In genomic region chr2:94128496-94128895, GRCm38 (mm10) we compare ENCODE assay signal across 16 mouse cellular contexts. TPM values are rescaled to one million over a fixed set of nuclear protein-coding genes. Genes with fewer than 3 reads are reported as not detected.
DNase-seq lines count a peak whose midpoint lies in the region; ATAC-seq lines count a peak whose summit lies in the region.
"Had no signal": no experiment of that assay in that cellular context is flagged by ENCODE, and none has a peak within 500 bp of the region (broad histone marks: within the 10 kb centered on the region; RNA-seq: fewer than 3 reads in every experiment).

No protein-coding gene starts in this region.

- H3K4me3 ChIP-seq in hindbrain, embryonic 13.5 days, result no peak overlapping the region
- H3K4me3 ChIP-seq in hindbrain, embryonic 11.5 days (ENCODE audit: low read depth, low read length), result no peak overlapping the region
- no peak overlapping the region for H3K4me3 ChIP-seq in forebrain, embryonic 16.5 days (replicated peaks; ENCODE audit: low read length)
- H3K4me3 ChIP-seq in heart, embryonic 14.5 days (ENCODE audit: control insufficient read depth in 1 of 2, insufficient read depth in 1 of 2, low read depth in 1 of 2, low read length in 2 of 2), result no peak overlapping the region
- H3K4me3 ChIP-seq in midbrain, embryonic 15.5 days, result no peak overlapping the region

- H3K36me3 ChIP-seq in hindbrain, embryonic 13.5 days, result no peaks in the 10 kb centered on the region
- H3K36me3 ChIP-seq in hindbrain, embryonic 11.5 days (ENCODE audit: control insufficient read depth, insufficient read depth, low read length), result no peaks in the 10 kb centered on the region
- no peaks in the 10 kb centered on the region for H3K36me3 ChIP-seq in forebrain, embryonic 16.5 days (ENCODE audit: control insufficient read depth, insufficient read depth)
- H3K36me3 ChIP-seq in heart, embryonic 14.5 days (ENCODE audit: control insufficient read depth, insufficient read depth, low read length), result no peaks in the 10 kb centered on the region
- H3K36me3 ChIP-seq in midbrain, embryonic 15.5 days (replicated peaks), result no peaks in the 10 kb centered on the region

- no peaks in the 10 kb centered on the region for H3K9me3 ChIP-seq in hindbrain, embryonic 13.5 days
- H3K9me3 ChIP-seq in hindbrain, embryonic 11.5 days (ENCODE audit: control insufficient read depth, low read length), result no peaks in the 10 kb centered on the region
- H3K9me3 ChIP-seq in forebrain, embryonic 16.5 days (ENCODE audit: control insufficient read depth, low read length), result no peaks in the 10 kb centered on the region
- H3K9me3 ChIP-seq in heart, embryonic 14.5 days (ENCODE audit: control insufficient read depth, low read length), result no peaks in the 10 kb centered on the region
- no peaks in the 10 kb centered on the region for H3K9me3 ChIP-seq in midbrain, embryonic 15.5 days

- no peaks in the 10 kb centered on the region for H3K27me3 ChIP-seq in hindbrain, embryonic 13.5 days
- no peaks in the 10 kb centered on the region for H3K27me3 ChIP-seq in hindbrain, embryonic 11.5 days (ENCODE audit: control insufficient read depth, insufficient read depth, low read length)
- H3K27me3 ChIP-seq in forebrain, embryonic 16.5 days (replicated peaks; ENCODE audit: control insufficient read depth, insufficient read depth, low read length), result no peaks in the 10 kb centered on the region
- H3K27me3 ChIP-seq in heart, embryonic 14.5 days (ENCODE audit: control insufficient read depth, insufficient read depth, low read length), result no peaks in the 10 kb centered on the region
- H3K27me3 ChIP-seq in midbrain, embryonic 15.5 days (replicated peaks), result no peaks in the 10 kb centered on the region

- peaks cover 12% of the 10 kb centered on the region for H3K4me1 ChIP-seq in hindbrain, embryonic 13.5 days (replicated peaks)
- H3K4me1 ChIP-seq in hindbrain, embryonic 11.5 days (replicated peaks; ENCODE audit: control insufficient read depth, insufficient read depth, low read length), result 0 out of 2 replicates have a peak, but pooled peaks cover 2% of the 10 kb centered on the region
- H3K4me1 ChIP-seq in forebrain, embryonic 16.5 days (replicated peaks; ENCODE audit: control insufficient read depth, insufficient read depth, low read length), result peaks cover 7% of the 10 kb centered on the region
- H3K4me1 ChIP-seq in heart, embryonic 14.5 days (ENCODE audit: control insufficient read depth in 2 of 2, insufficient read depth in 2 of 2, low read length in 2 of 2), result peaks cover 7 to 32% of the 10 kb centered on the region in 2 experiments; a peak in 3 of 4 replicates
- H3K4me1 ChIP-seq in midbrain, embryonic 15.5 days, result peaks cover 8% of the 10 kb centered on the region

- no peak for DNase-seq in hindbrain, embryonic 11.5 days (ENCODE audit: low spot score)
- DNase-seq in embryo, embryonic 10.5 days (ENCODE audit: low spot score), result no peak
- DNase-seq in thymus, postnatal 25 days, result no peak
- DNase-seq: cerebellum, adult 18-20 months; embryo, embryonic 11 days; kidney, adult 2 months; liver; lung, adult 2 months; right cerebral cortex, postnatal 4 days; thymus, postnatal 4 days had no signal

- 74% methylated on average over 3 of the region's 3 CpGs for WGBS in hindbrain, embryonic 13.5 days
- 87% methylated on average over 3 of the region's 3 CpGs for WGBS in hindbrain, embryonic 11.5 days
- 79% methylated on average over 3 of the region's 3 CpGs for WGBS in forebrain, embryonic 16.5 days
- WGBS in heart, embryonic 14.5 days, result 41% methylated on average over 3 of the region's 3 CpGs
- 74% methylated on average over 3 of the region's 3 CpGs for WGBS in midbrain, embryonic 15.5 days

- H3K9ac ChIP-seq in hindbrain, embryonic 13.5 days, result 0 out of 2 replicates have a peak overlapping the region, but pooled peaks have one; percentile 20
- H3K9ac ChIP-seq in hindbrain, embryonic 11.5 days (ENCODE audit: low read depth, low read length), result no peak overlapping the region
- H3K9ac ChIP-seq in forebrain, embryonic 16.5 days (replicated peaks; ENCODE audit: low read depth, low read length), result no peak overlapping the region
- no peak overlapping the region for H3K9ac ChIP-seq in heart, embryonic 14.5 days (ENCODE audit: low read length)
- H3K9ac ChIP-seq in midbrain, embryonic 15.5 days, result no peak overlapping the region

- peak overlapping the region; percentile 83 for H3K27ac ChIP-seq in hindbrain, embryonic 13.5 days
- no peak overlapping the region for H3K27ac ChIP-seq in hindbrain, embryonic 11.5 days (ENCODE audit: low read depth, low read length)
- H3K27ac ChIP-seq in forebrain, embryonic 16.5 days (ENCODE audit: low read length), result peak overlapping the region; percentile 39
- H3K27ac ChIP-seq in heart, embryonic 14.5 days (replicated peaks in 1 of 2; ENCODE audit: control insufficient read depth in 1 of 2, insufficient read depth in 1 of 2, low read depth in 2 of 2, low read length in 2 of 2), result peak overlapping the region; percentile 86 to 87
- H3K27ac ChIP-seq in midbrain, embryonic 15.5 days, result peak overlapping the region; percentile 70
- H3K27ac ChIP-seq: macrophage had no signal

- H3K4me2 ChIP-seq in hindbrain, embryonic 13.5 days, result no peak overlapping the region
- H3K4me2 ChIP-seq in hindbrain, embryonic 11.5 days (replicated peaks; ENCODE audit: low read depth, low read length), result no peak overlapping the region
- H3K4me2 ChIP-seq in forebrain, embryonic 16.5 days (ENCODE audit: low read length), result no peak overlapping the region
- H3K4me2 ChIP-seq in heart, embryonic 14.5 days (ENCODE audit: low read length), result peak overlapping the region; percentile 49
- H3K4me2 ChIP-seq in midbrain, embryonic 15.5 days, result no peak overlapping the region

- no peak for ATAC-seq in hindbrain, embryonic 13.5 days (ENCODE audit: low FRiP score)
- ATAC-seq in hindbrain, embryonic 11.5 days (ENCODE audit: low FRiP score), result no peak
- ATAC-seq in forebrain, embryonic 16.5 days, result no peak
- ATAC-seq in heart, embryonic 14.5 days (ENCODE audit: insufficient number of reproducible peaks, insufficient read depth, low FRiP score, low read depth), result 0 out of 2 replicates have a peak, but pooled peaks have one; percentile 47
- ATAC-seq in midbrain, embryonic 15.5 days (replicated peaks), result no peak
- ATAC-seq: activated CD4-positive, CD25-positive, alpha-beta regulatory T cell, adult 4 months had no signal

RNA-seq across cellular contexts. Expression of gene Hsd17b12, which starts 29.3 kb away (rescaled TPM):
- 125 and 130 TPM in 2 replicates for polyA plus RNA-seq in hindbrain, embryonic 13.5 days (2015; fragmentation: Nextera tagmentation; extraction: Ambion mirVana)
- 129 and 132 TPM in 2 replicates for polyA plus RNA-seq in hindbrain, embryonic 11.5 days (2014; fragmentation: Nextera tagmentation; extraction: Ambion mirVana)
- 141 and 144 TPM in 2 replicates for polyA plus RNA-seq in forebrain, embryonic 16.5 days (2015; fragmentation: Nextera tagmentation; extraction: Ambion mirVana)
- polyA plus RNA-seq in heart, embryonic 14.5 days (2014; fragmentation: Nextera tagmentation; extraction: Ambion mirVana), result 57.5 and 61.5 TPM in 2 replicates
- 132 and 135 TPM in 2 replicates for polyA plus RNA-seq in midbrain, embryonic 15.5 days (2015; fragmentation: Nextera tagmentation; extraction: Ambion mirVana)
